Mouse (Mus musculus) layer of hippocampus, adult 2 months (tissue): Measurements from ENCODE around the gene Uchl5. TPM values are rescaled to one million over a fixed set of nuclear protein-coding genes. Genes with fewer than 3 reads are reported as not detected.

Experiments
- DNase-seq, 2 experiments: peaks; one replicate each; pipeline ENCODE4 v3.0.0; 2022; ENCODE audit warnings: low spot score in 2 of 2
- H3K27ac ChIP-seq: fragments of 200-600 bp; 2 replicates; pipeline ENCODE4 v1.8.1; 2022
- H3K4me3 ChIP-seq: fragments of 200-600 bp; 2 replicates; pipeline ENCODE4 v1.8.1; 2022; ENCODE audit warnings: mild to moderate bottlenecking
- CTCF ChIP-seq: fragments of 200-600 bp; conservative IDR thresholded peaks from 2 replicates; pipeline ENCODE4 v1.8.1; 2022; ENCODE audit warnings: antibody characterized with exemption, mild to moderate bottlenecking, moderate library complexity
- total RNA-seq, 2 experiments: library from RNA; stranded (reverse); gene quantifications; 2 replicates each; pipeline ENCODE4 v1.2.3; 2021

Gene Uchl5
- total RNA-seq, 2 experiments from 2014 or later, result 35.2 to 38.3 TPM

- no peak for TF ChIP-seq CTCF
- Histone ChIP-seq H3K4me3 (no peak overlapping the region), H3K27ac (no peak overlapping the region)
- no peak for DNase-seq
Measured at GRCm38 (mm10) chr1:143762159-143762558, 14.9 kb upstream of the Uchl5 start.

GRCm38 (mm10) chr1:143764443-143764842 is 12.6 kb upstream of the Uchl5 start:
- H3K27ac ChIP-seq, result no peak overlapping the region
- peak; percentile 64 for TF ChIP-seq CTCF
- DNase-seq, result no peak
- H3K4me3 ChIP-seq, result no peak overlapping the region

GRCm38 (mm10) chr1:143765801-143766200 is 11.3 kb upstream of the Uchl5 start:
- no peak for TF ChIP-seq CTCF
- H3K4me3 ChIP-seq, result no peak overlapping the region
- H3K27ac ChIP-seq, result no peak overlapping the region
- DNase-seq, result no peak

- Histone ChIP-seq H3K4me3 (no peak overlapping the region), H3K27ac (no peak overlapping the region)
- no peak for DNase-seq
- TF ChIP-seq CTCF, result no peak
Measured at GRCm38 (mm10) chr1:143766238-143766637, 10.8 kb upstream of the Uchl5 start.

- Histone ChIP-seq H3K27ac (no peak overlapping the region), H3K4me3 (no peak overlapping the region)
- no peak for DNase-seq
- no peak for TF ChIP-seq CTCF
Measured at GRCm38 (mm10) chr1:143770444-143771109, 6.5 kb upstream of the Uchl5 start.

GRCm38 (mm10) chr1:143773082-143773481 is 4.0 kb upstream of the Uchl5 start:
- no peak overlapping the region for H3K4me3 ChIP-seq
- no peak overlapping the region for H3K27ac ChIP-seq
- DNase-seq, result no peak
- no peak for TF ChIP-seq CTCF

- Histone ChIP-seq H3K27ac (no peak overlapping the region), H3K4me3 (no peak overlapping the region)
- TF ChIP-seq CTCF, result no peak
- no peak for DNase-seq
Measured at GRCm38 (mm10) chr1:143773909-143774308, 3.2 kb upstream of the Uchl5 start.

GRCm38 (mm10) chr1:143777558-143778218 is 616 bp downstream of the Uchl5 start:
- peak in 1 of 2 experiments; percentile 8 for DNase-seq

GRCm38 (mm10) chr1:143788584-143789227 is 11.6 kb downstream of the Uchl5 start:
- DNase-seq, result peak in 1 of 2 experiments; percentile 24
- Histone ChIP-seq H3K27ac (no peak overlapping the region), H3K4me3 (no peak overlapping the region)
- peak; percentile 86 for TF ChIP-seq CTCF

More at GRCm38 (mm10) chr1:143777558-143778218, 616 bp downstream of the Uchl5 start:
- Histone ChIP-seq H3K27ac (peak overlapping the region; percentile 82), H3K4me3 (peak overlapping the region; percentile 81)
- TF ChIP-seq CTCF, result no peak

GRCm38 (mm10) chr1:143803537-143803936 is 26.5 kb downstream of the Uchl5 start:
- peak; percentile 78 for TF ChIP-seq CTCF
- Histone ChIP-seq H3K27ac (no peak overlapping the region), H3K4me3 (no peak overlapping the region)
- peak; percentile 57 to 60 for DNase-seq

GRCm38 (mm10) chr1:143809062-143809461 is 32.0 kb downstream of the Uchl5 start:
- Histone ChIP-seq H3K4me3 (no peak overlapping the region), H3K27ac (no peak overlapping the region)
- TF ChIP-seq CTCF, result no peak
- DNase-seq, result no peak

GRCm38 (mm10) chr1:143813676-143814360 is 36.7 kb downstream of the Uchl5 start:
- H3K4me3 ChIP-seq, result no peak overlapping the region
- TF ChIP-seq CTCF, result peak; percentile 92

More at GRCm38 (mm10) chr1:143813676-143814360, 36.7 kb downstream of the Uchl5 start:
- no peak overlapping the region for H3K27ac ChIP-seq
- DNase-seq, result peak; percentile 55 to 81
